Mouse (Mus musculus): ENCODE results near the gene Oasl1.

Gene Oasl1

DNA sequence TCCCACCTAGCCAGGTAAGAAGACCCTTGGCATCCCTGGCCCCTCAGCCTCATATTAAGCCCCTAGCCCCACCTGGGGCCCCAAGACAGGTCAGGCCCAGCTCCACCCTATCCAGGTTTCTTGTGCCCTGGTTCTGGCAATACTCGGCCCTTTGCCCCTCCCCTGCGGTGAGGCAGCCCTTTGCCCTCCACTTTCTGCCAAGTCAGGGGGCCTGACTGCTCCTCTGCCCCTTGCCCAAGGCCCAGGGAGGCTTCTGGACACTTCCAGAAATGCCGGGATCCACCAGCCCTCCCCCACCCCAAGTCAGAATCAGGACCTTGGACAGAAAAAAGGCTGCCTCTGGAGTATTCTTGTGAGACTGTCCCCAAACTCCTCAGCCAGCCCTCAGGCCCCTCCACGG lies 46.0 kb downstream of the Oasl1 start:
- no peak for DNase-seq (ENCODE audit: low spot score)

DNA sequence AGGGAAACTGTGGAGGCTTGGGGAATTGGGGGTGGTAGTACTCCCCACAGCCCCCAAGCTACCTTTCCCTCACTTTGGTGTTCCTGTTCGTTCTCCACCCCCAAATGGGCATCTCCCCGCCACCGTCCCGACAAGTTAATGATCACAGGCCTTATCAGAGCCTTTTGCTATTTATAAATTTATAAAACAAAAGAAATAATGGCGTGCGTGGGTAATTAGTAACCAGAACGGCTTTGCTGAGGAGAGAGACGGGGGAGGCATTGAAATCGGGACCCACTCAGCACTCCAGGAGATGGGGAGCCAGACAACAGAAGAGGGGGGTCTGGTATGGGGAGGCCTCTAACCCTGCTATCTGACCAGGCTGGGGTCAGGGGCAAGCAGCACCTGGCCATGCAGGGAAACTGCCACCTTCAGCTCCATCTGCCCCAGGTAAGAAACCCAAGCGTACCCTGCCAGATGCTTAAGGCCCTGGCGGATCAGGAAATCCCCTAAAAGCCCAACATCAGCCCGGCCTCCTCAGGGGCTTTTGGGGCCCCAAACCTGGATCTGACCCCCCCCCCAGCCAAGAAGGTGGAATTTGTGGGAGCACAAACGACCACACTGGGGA lies 46.7 kb downstream of the Oasl1 start:
- DNase-seq (ENCODE audit: low spot score): no peak

DNA sequence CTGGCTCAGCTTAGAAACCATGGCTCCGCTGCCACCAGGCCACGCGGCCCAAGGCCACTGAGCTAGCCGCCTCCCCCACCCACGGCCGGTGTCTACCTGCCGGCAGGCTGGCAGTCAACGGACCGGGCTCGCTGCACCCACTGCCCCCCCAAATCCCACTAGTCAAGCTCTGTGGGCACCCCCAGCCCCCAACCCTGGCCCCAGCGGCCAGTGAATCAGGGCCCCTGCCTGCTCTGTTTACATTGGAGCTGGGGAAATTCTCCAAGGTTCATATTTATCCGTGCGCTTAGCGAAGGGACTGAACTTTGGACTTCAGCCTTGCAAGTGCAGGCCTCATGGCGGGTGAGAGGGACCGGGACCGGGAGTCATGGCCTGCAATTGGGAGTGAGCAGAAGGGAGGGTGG lies 47.8 kb downstream of the Oasl1 start, which contains the start of gene Hnf1a:
Gene Hnf1a (minus strand): TSS at position 271 of the 404 bp plus-strand sequence.
- no peak for DNase-seq (ENCODE audit: low spot score)

DNA sequence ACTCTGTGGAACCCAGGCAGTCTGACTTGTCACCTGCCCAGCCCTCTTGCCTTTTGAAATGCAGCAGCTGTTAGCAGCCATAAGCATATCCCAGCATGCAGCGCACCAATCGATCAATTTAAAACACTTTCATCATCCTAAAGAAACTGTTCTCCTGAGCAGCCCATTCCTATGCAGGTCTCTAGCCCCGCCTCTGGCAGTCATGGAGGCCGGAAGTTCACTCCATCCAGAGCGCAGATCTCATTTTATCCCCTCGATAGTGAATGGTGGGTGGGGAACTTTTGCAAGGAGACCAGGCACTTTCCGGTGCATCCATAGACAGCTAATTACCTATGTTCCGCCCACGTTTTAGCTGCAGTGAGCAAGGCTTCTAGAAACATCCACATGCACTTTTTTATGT lies 49.2 kb downstream of the Oasl1 start:
- no peak for DNase-seq (ENCODE audit: low spot score)

DNA sequence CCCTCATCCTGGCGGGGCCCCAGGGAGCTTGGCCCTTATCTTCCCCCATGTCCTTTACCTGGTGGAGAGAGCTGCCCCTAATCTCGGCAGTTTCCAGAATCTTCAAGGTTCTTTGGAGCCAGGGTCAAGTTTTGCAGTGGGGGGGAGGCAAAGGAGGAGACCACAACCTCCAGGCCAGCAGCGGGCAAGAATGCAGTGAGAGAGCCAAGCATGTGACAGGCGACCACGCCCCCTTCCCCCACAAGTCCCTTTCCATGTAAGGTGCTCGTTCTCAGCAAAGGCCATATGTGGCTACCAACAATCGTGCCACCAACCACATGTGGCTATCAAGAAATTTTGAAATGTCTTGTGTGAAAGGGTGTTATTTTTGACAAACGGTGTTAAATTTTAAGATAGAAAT lies 50.1 kb downstream of the Oasl1 start:
- no peak for DNase-seq (ENCODE audit: low spot score)

DNA sequence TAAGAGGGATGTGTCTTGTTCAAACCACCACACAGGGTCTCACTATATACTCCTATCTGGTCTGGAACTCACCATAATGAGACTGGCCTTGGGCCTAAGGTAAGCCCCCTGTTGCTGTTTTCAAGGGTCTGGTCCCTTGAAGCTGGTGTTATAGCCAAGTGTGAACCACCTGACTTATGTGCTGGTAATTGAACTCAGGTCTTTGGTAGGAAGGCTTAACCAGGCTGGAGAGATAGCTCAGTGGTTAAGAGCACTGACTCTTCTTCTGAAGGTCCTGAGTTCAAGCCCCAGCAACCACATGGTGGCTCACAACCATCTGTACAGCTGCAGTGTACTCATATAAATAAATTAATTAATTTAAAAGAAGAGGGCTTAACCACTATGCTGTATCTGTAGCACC lies 53.9 kb downstream of the Oasl1 start:
- no peak for DNase-seq (ENCODE audit: low spot score)

DNA sequence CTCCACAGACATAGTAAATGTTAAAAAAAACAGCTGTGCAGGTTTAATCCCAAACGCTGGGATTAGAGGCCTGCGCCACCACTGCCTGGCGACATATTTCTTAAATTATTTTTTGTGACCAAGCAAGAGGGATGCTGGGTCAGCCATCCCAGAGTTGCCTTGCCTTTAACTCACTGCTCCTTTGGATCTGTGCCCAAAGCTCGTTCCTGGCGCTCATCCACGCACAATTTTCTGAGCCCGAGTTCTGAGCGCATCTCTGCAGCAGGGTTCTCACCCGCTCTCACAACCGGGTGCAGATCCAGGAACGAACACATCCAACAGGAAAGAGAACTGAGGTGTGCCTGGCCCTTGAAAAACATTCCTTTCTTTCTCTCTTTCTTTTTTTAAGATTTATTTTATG lies 55.4 kb downstream of the Oasl1 start:
- peak; percentile 58 for DNase-seq (ENCODE audit: low spot score)

DNA sequence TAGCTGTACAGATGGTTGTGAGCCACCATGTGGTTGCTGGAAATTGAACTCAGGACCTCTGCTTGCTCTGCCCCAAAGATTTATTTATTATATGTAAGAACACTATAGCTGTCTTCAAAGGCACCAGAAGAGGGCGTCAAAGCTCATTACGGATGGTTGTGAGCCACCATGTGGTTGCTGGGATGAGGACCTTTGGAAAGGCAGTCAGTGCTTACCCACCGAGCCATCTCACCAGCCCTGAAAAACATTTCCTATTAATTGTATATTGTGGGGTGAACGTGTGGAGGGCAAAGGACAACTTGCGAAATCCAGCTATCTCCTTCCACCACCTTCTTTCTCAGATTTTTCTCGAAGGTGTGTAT lies 55.8 kb downstream of the Oasl1 start:
- DNase-seq (ENCODE audit: low spot score): no peak

DNA sequence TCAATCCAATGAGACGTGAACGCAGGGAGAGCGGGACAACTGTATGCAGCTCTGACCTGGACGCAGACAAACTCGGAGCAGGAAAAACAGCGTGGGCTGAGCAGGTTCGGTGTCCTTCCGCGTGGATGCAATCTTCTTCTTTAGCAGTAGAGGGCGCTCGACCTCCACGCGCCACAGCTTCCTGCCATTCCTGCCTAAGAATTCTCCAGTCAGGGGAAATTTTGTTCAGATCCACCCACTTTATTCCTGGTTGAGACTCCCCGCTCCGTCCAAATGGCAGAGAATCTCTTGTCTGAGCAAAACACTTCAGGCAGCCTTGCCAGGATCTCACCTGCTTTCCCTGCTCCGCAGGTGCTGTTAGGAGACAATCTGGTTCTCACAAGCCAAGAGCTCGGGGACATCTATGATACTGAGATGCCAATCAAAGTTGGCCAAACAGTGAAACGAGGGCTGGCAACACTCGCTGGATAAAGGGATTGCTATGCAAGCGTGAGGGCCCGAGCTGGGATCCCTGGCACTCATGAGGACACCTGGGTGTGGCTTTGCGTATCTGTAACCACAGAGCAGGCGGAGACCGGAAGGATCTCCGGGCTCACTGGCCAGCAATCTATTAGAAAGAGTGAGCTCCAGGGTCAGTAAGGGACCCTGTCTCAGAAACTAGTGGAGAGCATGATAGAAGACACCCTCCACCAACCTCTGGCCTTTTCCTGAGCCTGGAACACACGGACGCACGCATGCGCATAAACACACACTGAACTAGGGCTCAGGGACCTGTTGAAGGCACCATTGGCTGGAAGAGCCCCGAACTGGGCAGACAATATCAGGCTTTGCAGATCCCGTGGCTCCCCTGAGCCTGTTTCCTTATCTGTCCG lies 56.4 kb downstream of the Oasl1 start:
- peak; percentile 75 for DNase-seq (ENCODE audit: low spot score)

DNA sequence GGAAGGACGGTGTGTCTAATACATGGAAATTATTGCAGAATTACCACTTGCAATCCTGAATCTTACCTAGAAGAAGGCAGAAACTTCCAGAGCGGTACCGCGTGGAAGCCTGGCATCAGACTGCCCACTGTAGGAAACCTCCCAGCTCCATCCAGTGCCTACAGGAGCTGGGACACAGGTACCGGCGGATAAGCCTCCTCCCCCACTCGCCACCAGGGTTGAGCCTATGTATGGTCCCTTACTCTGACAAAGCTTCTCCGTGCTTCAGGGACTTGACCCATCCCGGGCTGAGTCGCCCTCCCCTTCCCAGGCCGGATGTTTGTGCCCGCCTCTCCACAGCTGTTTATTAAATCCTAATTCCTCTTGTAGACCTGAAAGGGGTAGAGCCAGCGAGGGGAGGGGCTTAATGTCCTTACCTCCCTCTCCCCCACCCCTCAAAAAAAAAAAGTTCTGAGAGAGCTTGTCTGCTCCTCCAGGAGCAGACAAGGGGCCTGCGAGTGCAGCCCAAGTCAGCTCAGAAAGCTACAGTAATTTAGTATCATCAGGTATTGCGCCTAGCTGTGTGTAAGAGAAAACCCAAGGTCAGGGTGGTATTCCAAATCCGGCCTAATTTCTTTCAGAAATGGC lies 57.2 kb downstream of the Oasl1 start:
- DNase-seq (ENCODE audit: low spot score): no peak

DNA sequence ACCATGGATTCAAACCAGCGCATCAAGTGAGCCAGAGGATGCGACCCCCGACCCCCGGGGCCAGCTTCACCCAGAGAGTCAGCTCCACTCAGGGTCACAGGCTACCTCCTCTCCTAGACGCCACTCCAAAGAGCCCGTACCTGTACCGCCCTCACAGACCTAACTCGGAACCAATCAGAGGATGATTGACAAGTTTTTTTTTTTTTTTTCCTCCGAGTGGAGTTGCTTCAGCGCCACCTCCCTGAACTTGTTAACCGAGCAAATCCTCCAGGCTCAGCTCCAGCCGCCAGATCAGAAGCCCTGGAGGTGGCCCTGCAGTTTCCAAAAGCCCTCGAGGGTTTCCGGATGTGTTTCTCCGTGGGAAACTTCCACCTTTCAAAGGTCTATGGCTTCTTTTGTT lies 59.0 kb downstream of the Oasl1 start:
- no peak for DNase-seq (ENCODE audit: low spot score)

DNA sequence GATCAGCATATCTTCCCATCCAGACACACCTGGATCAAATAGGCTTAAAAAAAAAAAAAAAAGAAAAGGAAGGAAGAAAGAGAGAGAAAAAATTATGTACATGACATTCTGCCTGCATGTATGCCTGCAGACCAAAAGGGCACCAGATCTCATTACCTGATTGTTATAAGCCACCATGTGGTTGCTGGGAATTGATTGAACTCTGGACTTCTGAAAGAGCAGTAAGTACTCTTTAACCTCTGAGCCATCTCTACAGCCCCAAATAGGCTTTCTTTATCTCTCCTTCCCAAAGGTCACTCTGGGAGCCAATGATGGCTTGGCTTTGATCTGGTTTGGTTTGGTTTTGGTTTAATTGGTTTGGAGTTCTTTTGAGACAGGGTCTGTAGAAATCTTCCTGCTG lies 62.0 kb downstream of the Oasl1 start:
- DNase-seq (ENCODE audit: low spot score): no peak
